Mouse (Mus musculus) olfactory bulb, adult 2 months (tissue): ENCODE data around the gene Dock4. TPM values are rescaled to one million over a fixed set of nuclear protein-coding genes. Genes with fewer than 3 reads are reported as not detected.

Experiments
- H3K27ac ChIP-seq: fragments of 200-500 bp; 2 replicates; pipeline ENCODE4 v1.5.1; 2012; ENCODE audit warnings: low read depth, low read length; ENCODE audit not compliant: insufficient read depth
- H3K4me1 ChIP-seq: fragments of 200-500 bp; 2 replicates; pipeline ENCODE4 v1.6.1; 2012; ENCODE audit warnings: low read length; ENCODE audit not compliant: control insufficient read depth, insufficient read depth
- H3K4me3 ChIP-seq: fragments of 200-500 bp; 2 replicates; pipeline ENCODE4 v1.5.1; 2012; ENCODE audit warnings: mild to moderate bottlenecking, low read depth, low read length, moderate library complexity; ENCODE audit not compliant: insufficient read depth
- CTCF ChIP-seq: fragments of 200-500 bp; IDR thresholded peaks from 2 replicates; pipeline ENCODE4 v1.5.1; 2012; ENCODE audit warnings: low read depth, mild to moderate bottlenecking, low read length, moderate library complexity; ENCODE audit not compliant: insufficient read depth
- POLR2A ChIP-seq: fragments of 200-500 bp; IDR thresholded peaks from 2 replicates; pipeline ENCODE4 v1.6.1; 2012; ENCODE audit warnings: mild to moderate bottlenecking, low read depth, low read length, moderate library complexity; ENCODE audit not compliant: insufficient read depth
- WGBS: fragments of 180-500 bp; shearing (Covaris S2); methylation state at CpG from one replicate; pipeline ENCODE4 v1.1.7; 2018; 5-methylcytosine and 5-hydroxymethylcytosine counted together
- polyA plus RNA-seq: library from polyadenylated mRNA; stranded (reverse); fragments of >200 nt; gene quantifications from 2 replicates; pipeline ENCODE4 v1.2.4, GENCODE M21; 2012; ENCODE audit warnings: low replicate concordance; ENCODE audit not compliant: missing spikeins, insufficient read depth, insufficient read length

Gene Dock4
- polyA plus RNA-seq, 1 experiment, result not detected

- TF ChIP-seq POLR2A (no peak), CTCF (no peak)
- H3K4me1 ChIP-seq, result no peaks in the 10 kb centered on the region
- H3K27ac ChIP-seq, result no peak overlapping the region
- H3K4me3 ChIP-seq, result no peak overlapping the region
- 89% methylated on average over 2 of the region's 2 CpGs for WGBS
Measured at GRCm38 (mm10) chr12:40633242-40633641, 187.5 kb downstream of the Dock4 start.

GRCm38 (mm10) chr12:40634169-40634568 lies 188.4 kb downstream of the Dock4 start:
- no peak for TF ChIP-seq POLR2A
- no peak for TF ChIP-seq CTCF
- H3K4me3 ChIP-seq, result no peak overlapping the region
- no peaks in the 10 kb centered on the region for H3K4me1 ChIP-seq
- 80% methylated on average over 7 of the region's 7 CpGs for WGBS
- no peak overlapping the region for H3K27ac ChIP-seq

- TF ChIP-seq CTCF (no peak), POLR2A (no peak)
- WGBS, result 93% methylated on average over 6 of the region's 6 CpGs
Measured at GRCm38 (mm10) chr12:40635991-40636390, 190.2 kb downstream of the Dock4 start.

GRCm38 (mm10) chr12:40637427-40637826 lies 191.7 kb downstream of the Dock4 start:
- Histone ChIP-seq H3K4me1 (no peaks in the 10 kb centered on the region), H3K4me3 (no peak overlapping the region), H3K27ac (no peak overlapping the region)
- TF ChIP-seq CTCF (no peak), POLR2A (no peak)
- 70% methylated on average over 2 of the region's 2 CpGs for WGBS

More at GRCm38 (mm10) chr12:40635991-40636390, 190.2 kb downstream of the Dock4 start:
- Histone ChIP-seq H3K4me1 (no peaks in the 10 kb centered on the region), H3K27ac (no peak overlapping the region), H3K4me3 (no peak overlapping the region)

- Histone ChIP-seq H3K4me3 (no peak overlapping the region), H3K27ac (no peak overlapping the region), H3K4me1 (no peaks in the 10 kb centered on the region)
- TF ChIP-seq POLR2A (no peak), CTCF (no peak)
- WGBS, result 93% methylated on average over 6 of the region's 6 CpGs
Measured at GRCm38 (mm10) chr12:40645869-40646268, 200.1 kb downstream of the Dock4 start.

GRCm38 (mm10) chr12:40654312-40654711 lies 208.6 kb downstream of the Dock4 start:
- Histone ChIP-seq H3K4me1 (no peaks in the 10 kb centered on the region), H3K27ac (no peak overlapping the region), H3K4me3 (no peak overlapping the region)
- TF ChIP-seq POLR2A, result no peak
- no peak for TF ChIP-seq CTCF
- 83% methylated on average over 2 of the region's 2 CpGs for WGBS

GRCm38 (mm10) chr12:40655861-40656260 lies 210.1 kb downstream of the Dock4 start:
- TF ChIP-seq CTCF (no peak), POLR2A (no peak)
- Histone ChIP-seq H3K27ac (no peak overlapping the region), H3K4me3 (no peak overlapping the region), H3K4me1 (no peaks in the 10 kb centered on the region)
- 94% methylated on average over 2 of the region's 2 CpGs for WGBS

- TF ChIP-seq POLR2A (no peak), CTCF (no peak)
- Histone ChIP-seq H3K27ac (no peak overlapping the region), H3K4me3 (no peak overlapping the region), H3K4me1 (no peaks in the 10 kb centered on the region)
- WGBS, result 54% methylated on average over 5 of the region's 5 CpGs
Measured at GRCm38 (mm10) chr12:40656438-40656837, 210.7 kb downstream of the Dock4 start.

- no peaks in the 10 kb centered on the region for H3K4me1 ChIP-seq
- H3K27ac ChIP-seq, result no peak overlapping the region
- no peak overlapping the region for H3K4me3 ChIP-seq
- 76% methylated on average over 4 of the region's 4 CpGs for WGBS
- TF ChIP-seq POLR2A (no peak), CTCF (no peak)
Measured at GRCm38 (mm10) chr12:40657229-40657885, 211.6 kb downstream of the Dock4 start.
